ENCODE assay signal across 23 mouse cellular contexts in the genomic region with DNA sequence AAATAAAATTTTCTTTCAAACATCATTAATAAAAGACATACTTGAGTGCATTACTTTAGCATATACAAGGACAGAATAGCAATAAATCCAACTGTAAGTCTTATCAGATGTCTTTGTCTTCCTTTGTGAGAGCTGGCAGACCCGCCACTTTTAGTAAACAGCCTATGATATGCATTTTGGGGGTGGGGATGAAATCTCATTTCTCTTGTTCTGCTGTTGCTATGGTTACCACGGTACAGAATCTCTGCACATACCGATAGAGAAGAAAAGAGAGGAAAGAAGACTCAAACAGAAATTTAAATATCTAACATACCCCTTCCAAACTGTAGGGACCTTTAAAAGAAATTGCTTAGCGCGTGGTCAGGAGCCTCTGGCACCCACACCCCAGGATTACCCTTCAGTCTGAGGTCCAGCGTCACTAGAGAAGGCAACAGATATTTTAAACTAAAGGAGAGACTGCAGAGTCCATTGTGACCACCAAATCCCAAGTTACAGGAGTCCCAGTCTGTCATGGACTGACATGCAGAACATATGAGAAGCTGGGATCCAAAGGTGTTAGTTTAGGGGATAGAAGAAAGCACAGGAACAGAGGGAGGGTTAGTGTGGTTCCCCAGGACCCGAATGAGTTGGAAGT.
DNase-seq lines count a peak whose midpoint lies in the region; ATAC-seq and TF ChIP-seq lines count a peak whose summit lies in the region.
"Had no signal": no experiment of that assay in that cellular context is flagged by ENCODE, and none has a peak within 500 bp of the region (broad histone marks: within the 10 kb centered on the region; RNA-seq: fewer than 3 reads in every experiment).

No protein-coding gene starts in this region.

- H3K4me1 ChIP-seq in forebrain, embryonic 15.5 days, result peaks cover 5% of the 10 kb centered on the region; the same call in 1 of the 2 replicates
- no peaks in the 10 kb centered on the region for H3K4me1 ChIP-seq in forebrain, embryonic 11.5 days (replicated peaks; ENCODE audit: control insufficient read depth, insufficient read depth, low read length)
- no peaks in the 10 kb centered on the region for H3K4me1 ChIP-seq in neural tube, embryonic 14.5 days (ENCODE audit: control insufficient read depth, insufficient read depth, low read length)
- H3K4me1 ChIP-seq in intestine, embryonic 15.5 days (replicated peaks), result no peaks in the 10 kb centered on the region
- H3K4me1 ChIP-seq in cerebellum, adult 2 months (ENCODE audit: control insufficient read depth, insufficient read depth, low read length), result no peaks in the 10 kb centered on the region
- H3K4me1 ChIP-seq: embryonic facial prominence, embryonic 13.5 days; heart, embryonic 10.5 days; neural tube, embryonic 13.5 days had no signal

- no peaks in the 10 kb centered on the region for H3K9me3 ChIP-seq in forebrain, embryonic 15.5 days
- no peaks in the 10 kb centered on the region for H3K9me3 ChIP-seq in forebrain, embryonic 11.5 days (ENCODE audit: control insufficient read depth, low read length)
- H3K9me3 ChIP-seq in neural tube, embryonic 14.5 days (ENCODE audit: control insufficient read depth, low read length), result no peaks in the 10 kb centered on the region
- H3K9me3 ChIP-seq in intestine, embryonic 15.5 days, result no peaks in the 10 kb centered on the region
- H3K9me3 ChIP-seq: embryonic facial prominence, embryonic 13.5 days; G1E; heart, embryonic 10.5 days; neural tube, embryonic 13.5 days had no signal

- peak overlapping the region; percentile 68 for H3K27ac ChIP-seq in forebrain, embryonic 15.5 days (replicated peaks)
- no peak overlapping the region for H3K27ac ChIP-seq in forebrain, embryonic 11.5 days (ENCODE audit: low read depth, low read length)
- H3K27ac ChIP-seq in neural tube, embryonic 14.5 days (ENCODE audit: low read depth, low read length), result no peak overlapping the region
- H3K27ac ChIP-seq in intestine, embryonic 15.5 days, result no peak overlapping the region
- H3K27ac ChIP-seq in cerebellum, adult 2 months (ENCODE audit: insufficient read depth, low read length), result no peak overlapping the region
- H3K27ac ChIP-seq: embryonic facial prominence, embryonic 13.5 days; heart, embryonic 10.5 days; liver, embryonic 14.5 days; neural tube, embryonic 13.5 days had no signal

- no peaks in the 10 kb centered on the region for H3K36me3 ChIP-seq in forebrain, embryonic 15.5 days
- H3K36me3 ChIP-seq in forebrain, embryonic 11.5 days (ENCODE audit: control insufficient read depth, insufficient read depth, low read length), result no peaks in the 10 kb centered on the region
- H3K36me3 ChIP-seq in neural tube, embryonic 14.5 days (ENCODE audit: control insufficient read depth, insufficient read depth, low read length), result no peaks in the 10 kb centered on the region
- H3K36me3 ChIP-seq in intestine, embryonic 15.5 days, result no peaks in the 10 kb centered on the region
- H3K36me3 ChIP-seq: embryonic facial prominence, embryonic 13.5 days; G1E; heart, embryonic 10.5 days; neural tube, embryonic 13.5 days had no signal

- no peaks in the 10 kb centered on the region for H3K27me3 ChIP-seq in forebrain, embryonic 15.5 days
- H3K27me3 ChIP-seq in forebrain, embryonic 11.5 days (ENCODE audit: control insufficient read depth, insufficient read depth, low read length), result no peaks in the 10 kb centered on the region
- no peaks in the 10 kb centered on the region for H3K27me3 ChIP-seq in neural tube, embryonic 14.5 days (ENCODE audit: control insufficient read depth, insufficient read depth, low read length)
- no peaks in the 10 kb centered on the region for H3K27me3 ChIP-seq in intestine, embryonic 15.5 days (replicated peaks)
- H3K27me3 ChIP-seq in cerebellum, adult 2 months (ENCODE audit: control insufficient read depth, insufficient read depth, low read length), result no peaks in the 10 kb centered on the region
- H3K27me3 ChIP-seq: embryonic facial prominence, embryonic 13.5 days; neural tube, embryonic 13.5 days had no signal

- WGBS in forebrain, embryonic 15.5 days, result 57% methylated on average over 7 of the region's 7 CpGs
- 75% methylated on average over 7 of the region's 7 CpGs for WGBS in forebrain, embryonic 11.5 days
- 63% methylated on average over 7 of the region's 7 CpGs for WGBS in neural tube, embryonic 14.5 days
- WGBS in intestine, embryonic 15.5 days, result 72% methylated on average over 7 of the region's 7 CpGs
- WGBS in cerebellum, adult 2 months, result 63% methylated on average over 7 of the region's 7 CpGs

- H3K9ac ChIP-seq in forebrain, embryonic 15.5 days (replicated peaks), result no peak overlapping the region
- no peak overlapping the region for H3K9ac ChIP-seq in forebrain, embryonic 11.5 days (ENCODE audit: low read length)
- H3K9ac ChIP-seq in neural tube, embryonic 14.5 days (replicated peaks; ENCODE audit: low read depth, low read length), result no peak overlapping the region
- H3K9ac ChIP-seq in intestine, embryonic 15.5 days, result no peak overlapping the region
- H3K9ac ChIP-seq: embryonic facial prominence, embryonic 13.5 days; liver, embryonic 14.5 days; neural tube, embryonic 13.5 days had no signal

- H3K4me3 ChIP-seq in forebrain, embryonic 15.5 days, result no peak overlapping the region
- no peak overlapping the region for H3K4me3 ChIP-seq in forebrain, embryonic 11.5 days (ENCODE audit: low read depth, low read length)
- no peak overlapping the region for H3K4me3 ChIP-seq in neural tube, embryonic 14.5 days (ENCODE audit: low read depth, low read length)
- H3K4me3 ChIP-seq in intestine, embryonic 15.5 days (replicated peaks), result no peak overlapping the region
- H3K4me3 ChIP-seq in cerebellum, adult 2 months (replicated peaks; ENCODE audit: insufficient read depth, low read depth, low read length), result no peak overlapping the region
- H3K4me3 ChIP-seq: embryonic facial prominence, embryonic 13.5 days; heart, embryonic 10.5 days; neural tube, embryonic 13.5 days had no signal

- DNase-seq in forebrain, embryonic 11.5 days (ENCODE audit: low spot score), result no peak
- DNase-seq in neural tube, embryonic 10.5 days (ENCODE audit: extremely low spot score, low spot score), result no peak
- peak; percentile 3 for DNase-seq in mesoderm, embryonic 11.5 days (ENCODE audit: low read depth, low spot score)
- DNase-seq in cerebellum, adult 9-11 months, result no peak
- no peak for DNase-seq in cerebellum, adult 2 months
- DNase-seq: adrenal gland, postnatal 36 days; cerebellum, adult 9-10 months; gastrocnemius, postnatal 36 days; heart, postnatal 14 days; kidney, adult 9 months; kidney, postnatal 25 days; lung, postnatal 10 days; right cerebral cortex, postnatal 4 days; thymus, adult 2 months had no signal

- ATAC-seq in forebrain, embryonic 15.5 days (replicated peaks), result peak; percentile 84
- no peak for ATAC-seq in forebrain, embryonic 11.5 days (replicated peaks; ENCODE audit: low FRiP score)
- peak; percentile 74 for ATAC-seq in neural tube, embryonic 14.5 days (ENCODE audit: low read depth)
- no peak for ATAC-seq in intestine, embryonic 15.5 days
- ATAC-seq: inflammation-experienced regulatory T-cells, adult 6 months had no signal

- no peak overlapping the region for H3K4me2 ChIP-seq in forebrain, embryonic 15.5 days (replicated peaks)
- no peak overlapping the region for H3K4me2 ChIP-seq in forebrain, embryonic 11.5 days (ENCODE audit: low read depth, low read length, severe bottlenecking)
- no peak overlapping the region for H3K4me2 ChIP-seq in neural tube, embryonic 14.5 days (ENCODE audit: low read depth, low read length)
- H3K4me2 ChIP-seq in intestine, embryonic 15.5 days (replicated peaks), result no peak overlapping the region
- H3K4me2 ChIP-seq: embryonic facial prominence, embryonic 13.5 days; neural tube, embryonic 13.5 days had no signal

- TF ChIP-seq CTCF in cerebellum, adult 2 months (IDR thresholded peaks at IDR 0.05; ENCODE audit: borderline replicate concordance, insufficient read depth, low read depth, low read length), result no peak

- no peak for TF ChIP-seq POLR2A in cerebellum, adult 2 months (IDR thresholded peaks at IDR 0.05; ENCODE audit: borderline replicate concordance, insufficient read depth, low read length)

Comparison
In these comparisons a context has a peak if more than half of its experiments do, and no peak if none do; other contexts are left out.
1. ATAC-seq: peak in forebrain, embryonic 15.5 days (single experiment) and neural tube, embryonic 14.5 days (single experiment); none in forebrain, embryonic 11.5 days (single experiment) and intestine, embryonic 15.5 days (single experiment).